ENCODE assay signal across 11 mouse cellular contexts in genomic region chr3:36530345-36530744, GRCm38 (mm10). TPM values are rescaled to one million over a fixed set of nuclear protein-coding genes. Genes with fewer than 3 reads are reported as not detected.
DNase-seq lines count a peak whose midpoint lies in the region.
"Had no signal": no experiment of that assay in that cellular context is flagged by ENCODE, and none has a peak within 500 bp of the region (broad histone marks: within the 10 kb centered on the region; RNA-seq: fewer than 3 reads in every experiment).

No protein-coding gene starts in this region.

- no peaks in the 10 kb centered on the region for H3K9me3 ChIP-seq in heart, embryonic 10.5 days
- H3K9me3 ChIP-seq: liver, embryonic 15.5 days had no signal

- H3K36me3 ChIP-seq in heart, embryonic 10.5 days = no peaks in the 10 kb centered on the region
- H3K36me3 ChIP-seq: liver, embryonic 15.5 days had no signal

- peak; percentile 65 to 78 for DNase-seq in heart, adult 18-20 months
- no peak for DNase-seq in heart, embryonic 10.5 days (ENCODE audit: low spot score)
- peak; percentile 48 to 73 for DNase-seq in frontal cortex, postnatal 14 days (ENCODE audit: low spot score in 2 of 2)
- peak; percentile 81 to 83 for DNase-seq in left cerebral cortex, adult 18-20 months (ENCODE audit: low spot score in 2 of 2)
- peak; percentile 58 to 85 for DNase-seq in lung, postnatal 4 days
- DNase-seq in adrenal gland, postnatal 36 days = no peak
- DNase-seq in cerebellum, postnatal 36 days = no peak
- DNase-seq in gastrocnemius, postnatal 25 days = no peak

- WGBS in heart, embryonic 10.5 days = 79% methylated on average over 6 of the region's 6 CpGs

- no peak overlapping the region for H3K27ac ChIP-seq in heart, embryonic 10.5 days
- H3K27ac ChIP-seq: liver, embryonic 15.5 days had no signal

- peaks cover 8% of the 10 kb centered on the region for H3K4me1 ChIP-seq in heart, embryonic 10.5 days

- H3K27me3 ChIP-seq in heart, embryonic 10.5 days (ENCODE audit: insufficient read depth, poor library complexity, severe bottlenecking) = peaks cover 8% of the 10 kb centered on the region; the same call in 1 of the 2 replicates

- no peak overlapping the region for H3K4me3 ChIP-seq in heart, embryonic 10.5 days
- H3K4me3 ChIP-seq: liver, embryonic 15.5 days had no signal

RNA-seq across cellular contexts. Expression of gene Gm11549, which starts 8.7 kb away (rescaled TPM):
- not detected for total RNA-seq in heart, adult 18-20 months (2021)
- polyA plus RNA-seq in heart, embryonic 10.5 days (2016; fragmentation: Nextera tagmentation; extraction: Ambion mirVana) = not detected in 2 replicates
- 10 to 100 TPM; 34.4 to 35.0 TPM for total RNA-seq in left cerebral cortex, adult 18-20 months (2021)
- total RNA-seq in adrenal gland, postnatal 36 days (2021) = not detected
- not detected for total RNA-seq in gastrocnemius, postnatal 25 days (2021)
- total RNA-seq: gastrocnemius, adult 8-10 months had no signal
- polyA plus RNA-seq: liver, embryonic 15.5 days had no signal

RNA-seq across cellular contexts. Expression of gene Exosc9, which starts 22.1 kb away (rescaled TPM):
- total RNA-seq in heart, adult 18-20 months (2021) = 10 to 100 TPM; 19.1 to 19.9 TPM
- 65.2 and 77.8 TPM in 2 replicates for polyA plus RNA-seq in heart, embryonic 10.5 days (2016; fragmentation: Nextera tagmentation; extraction: Ambion mirVana)
- 10 to 100 TPM; 38.2 to 41.0 TPM for total RNA-seq in left cerebral cortex, adult 18-20 months (2021)
- 10 to 100 TPM; 32.9 to 35.3 TPM for total RNA-seq in adrenal gland, postnatal 36 days (2021)
- 10 to 100 TPM; 13.5 to 15.0 TPM for total RNA-seq in gastrocnemius, postnatal 25 days (2021)

RNA-seq across cellular contexts. Expression of gene Ccna2, which starts 41.6 kb away (rescaled TPM):
- total RNA-seq in heart, adult 18-20 months (2021) = under 1 TPM; 0.51 to 0.99 TPM
- polyA plus RNA-seq in heart, embryonic 10.5 days (2016; fragmentation: Nextera tagmentation; extraction: Ambion mirVana) = 196 and 199 TPM in 2 replicates
- total RNA-seq in left cerebral cortex, adult 18-20 months (2021) = under 1 TPM; 0.67 to 0.75 TPM
- total RNA-seq in adrenal gland, postnatal 36 days (2021) = 1 to 10 TPM; 7.2 to 7.3 TPM
- 1 to 10 TPM in 1 of 2 experiments, under 1 TPM in 1; 0.97 to 1.3 TPM for total RNA-seq in gastrocnemius, postnatal 25 days (2021)

RNA-seq across cellular contexts. Expression of gene 1810062G17Rik, which starts 54.6 kb away (rescaled TPM):
- total RNA-seq in heart, adult 18-20 months (2021) = not detected
- 0.90 and 0.93 TPM in 2 replicates for polyA plus RNA-seq in heart, embryonic 10.5 days (2016; fragmentation: Nextera tagmentation; extraction: Ambion mirVana)
- total RNA-seq in left cerebral cortex, adult 18-20 months (2021) = not detected
- total RNA-seq in adrenal gland, postnatal 36 days (2021) = 1 to 10 TPM in 1 of 2 experiments, under 1 TPM in 1; 0.79 to 2.5 TPM
- total RNA-seq in gastrocnemius, postnatal 25 days (2021) = not detected
- total RNA-seq: gastrocnemius, adult 8-10 months had no signal
- polyA plus RNA-seq: neural tube, embryonic 11.5 days had no signal

RNA-seq across cellular contexts. Expression of gene Anxa5, which starts 54.7 kb away (rescaled TPM):
- 100 to 1,000 TPM; 128 to 134 TPM for total RNA-seq in heart, adult 18-20 months (2021)
- polyA plus RNA-seq in heart, embryonic 10.5 days (2016; fragmentation: Nextera tagmentation; extraction: Ambion mirVana) = 293 and 360 TPM in 2 replicates
- total RNA-seq in left cerebral cortex, adult 18-20 months (2021) = 10 to 100 TPM; 71.6 to 82.2 TPM
- 100 to 1,000 TPM; 585 to 650 TPM for total RNA-seq in adrenal gland, postnatal 36 days (2021)
- total RNA-seq in gastrocnemius, postnatal 25 days (2021) = 10 to 100 TPM; 50.7 to 67.3 TPM

Comparison
In these comparisons a context has a peak if more than half of its experiments do, and no peak if none do; other contexts are left out.
1. DNase-seq: peak in heart, adult 18-20 months (2 of 2), frontal cortex, postnatal 14 days (2 of 2), left cerebral cortex, adult 18-20 months (2 of 2) and lung, postnatal 4 days (2 of 2); none in heart, embryonic 10.5 days (single experiment), adrenal gland, postnatal 36 days (0 of 2), cerebellum, postnatal 36 days (0 of 2) and gastrocnemius, postnatal 25 days (single experiment).
2. RNA of gene Gm11549, which starts 8.7 kb away (total RNA-seq): 34.4 to 35.0 TPM in left cerebral cortex, adult 18-20 months; not detected in gastrocnemius, postnatal 25 days, not detected in heart, adult 18-20 months and not detected in adrenal gland, postnatal 36 days; every median in the first group is over 10 times any median in the second.